Mouse (Mus musculus) liver, embryonic 14.5 days (tissue): ENCODE data around the gene Serpina12.

Experiments
- CTCF ChIP-seq: IDR thresholded peaks from 2 replicates; pipeline ENCODE4 v1.5.1; 2016; ENCODE audit warnings: antibody characterized with exemption, low read depth, control low read depth
- EP300 ChIP-seq: IDR thresholded peaks from 2 replicates; pipeline ENCODE4 v1.6.1; 2016; ENCODE audit warnings: antibody characterized with exemption, low read depth

GRCm38 (mm10) chr12:104002569-104003237, 41.5 kb downstream of the Serpina12 start:
- no peak for TF ChIP-seq CTCF
- no peak for TF ChIP-seq EP300
